Mouse (Mus musculus): ENCODE measurements at regions not wholly inside any gene's neighbourhood (a gene's known extent, or its start where the extent isn't known, plus 50 kb on each side); places are given as distances from the start of the nearest gene placed in this dataset.

GRCm38 (mm10) chr16:79718230-79718629, 627.3 kb upstream of the Tmprss15 start:
- no peak for DNase-seq

GRCm38 (mm10) chr16:79692444-79692843, 601.5 kb upstream of the Tmprss15 start:
- peak; percentile 4 for DNase-seq

GRCm38 (mm10) chr16:79651162-79651741, 560.4 kb upstream of the Tmprss15 start:
- DNase-seq = no peak

GRCm38 (mm10) chr16:79640898-79641297, 550.0 kb upstream of the Tmprss15 start:
- no peak for DNase-seq

GRCm38 (mm10) chr16:79627139-79627538, 536.2 kb upstream of the Tmprss15 start:
- no peak for DNase-seq

GRCm38 (mm10) chr16:79611002-79611401, 520.1 kb upstream of the Tmprss15 start:
- DNase-seq = no peak

- DNase-seq = no peak
Measured at GRCm38 (mm10) chr16:79590891-79591290, 500.0 kb upstream of the Tmprss15 start.

GRCm38 (mm10) chr16:79585745-79586144, 494.8 kb upstream of the Tmprss15 start:
- no peak for DNase-seq

- no peak for DNase-seq
Measured at GRCm38 (mm10) chr16:79570867-79571266, 480.0 kb upstream of the Tmprss15 start.

- peak; percentile 1 for DNase-seq
Measured at GRCm38 (mm10) chr16:79534370-79534769, 443.5 kb upstream of the Tmprss15 start.

GRCm38 (mm10) chr16:79492493-79492892, 401.6 kb upstream of the Tmprss15 start:
- DNase-seq = no peak

GRCm38 (mm10) chr16:79450871-79451270, 360.0 kb upstream of the Tmprss15 start:
- no peak for DNase-seq

GRCm38 (mm10) chr16:79449732-79450131, 358.8 kb upstream of the Tmprss15 start:
- DNase-seq = no peak

- no peak for DNase-seq
Measured at GRCm38 (mm10) chr16:79407385-79407784, 316.5 kb upstream of the Tmprss15 start.

- no peak for DNase-seq
Measured at GRCm38 (mm10) chr16:79406216-79406615, 315.3 kb upstream of the Tmprss15 start.

GRCm38 (mm10) chr16:79404064-79404463, 313.2 kb upstream of the Tmprss15 start:
- no peak for DNase-seq

- DNase-seq = no peak
Measured at GRCm38 (mm10) chr16:79400100-79400499, 309.2 kb upstream of the Tmprss15 start.

- no peak for DNase-seq
Measured at GRCm38 (mm10) chr16:79398476-79398875, 307.6 kb upstream of the Tmprss15 start.

GRCm38 (mm10) chr16:79394425-79394824, 303.5 kb upstream of the Tmprss15 start:
- no peak for DNase-seq

- no peak for DNase-seq
Measured at GRCm38 (mm10) chr16:79386421-79386820, 295.5 kb upstream of the Tmprss15 start.

- DNase-seq = no peak
Measured at GRCm38 (mm10) chr16:79350127-79350526, 259.2 kb upstream of the Tmprss15 start.

- no peak for DNase-seq
Measured at GRCm38 (mm10) chr16:79342453-79342852, 251.6 kb upstream of the Tmprss15 start.

GRCm38 (mm10) chr16:79336416-79336815, 245.5 kb upstream of the Tmprss15 start:
- no peak for DNase-seq

GRCm38 (mm10) chr16:79336016-79336415, 245.1 kb upstream of the Tmprss15 start:
- DNase-seq = no peak

- no peak for DNase-seq
Measured at GRCm38 (mm10) chr16:79313301-79313700, 222.4 kb upstream of the Tmprss15 start.
